In genomic region chr2:90904856-90905224, GRCm38 (mm10) we compare ENCODE assay signal across 8 mouse cellular contexts. TPM values are rescaled to one million over a fixed set of nuclear protein-coding genes. Genes with fewer than 3 reads are reported as not detected.
A peak's percentile ranks its signal among the peaks of the same experiment; 100 is the strongest.
DNase-seq lines count a peak whose midpoint lies in the region; ATAC-seq and TF ChIP-seq lines count a peak whose summit lies in the region.

No protein-coding gene starts in this region.

- peak overlapping the region; percentile 95 for H3K27ac ChIP-seq in lung, embryonic 14.5 days (ENCODE audit: low read depth)
- peak overlapping the region; percentile 91 for H3K27ac ChIP-seq in embryonic facial prominence, embryonic 14.5 days (replicated peaks; ENCODE audit: low read depth, low read length)
- H3K27ac ChIP-seq in intestine, embryonic 16.5 days (ENCODE audit: low read length) = peak overlapping the region; percentile 95
- H3K27ac ChIP-seq in midbrain, embryonic 14.5 days (replicated peaks; ENCODE audit: low read depth, low read length) = peak overlapping the region; percentile 94

- H3K36me3 ChIP-seq in lung, embryonic 14.5 days (ENCODE audit: insufficient read depth) = peaks cover 59% of the 10 kb centered on the region
- H3K36me3 ChIP-seq in embryonic facial prominence, embryonic 14.5 days (ENCODE audit: control insufficient read depth, insufficient read depth, low read length) = peaks cover 59% of the 10 kb centered on the region
- H3K36me3 ChIP-seq in intestine, embryonic 16.5 days (ENCODE audit: control insufficient read depth, insufficient read depth, low read length) = peaks cover 19% of the 10 kb centered on the region
- H3K36me3 ChIP-seq in midbrain, embryonic 14.5 days (ENCODE audit: control insufficient read depth, insufficient read depth, low read length) = peaks cover 48% of the 10 kb centered on the region

- no peaks in the 10 kb centered on the region for H3K27me3 ChIP-seq in lung, embryonic 14.5 days (ENCODE audit: insufficient read depth, low read length)
- H3K27me3 ChIP-seq in embryonic facial prominence, embryonic 14.5 days (replicated peaks; ENCODE audit: control insufficient read depth, insufficient read depth, low read length) = no peaks in the 10 kb centered on the region
- H3K27me3 ChIP-seq in intestine, embryonic 16.5 days (replicated peaks; ENCODE audit: control insufficient read depth, insufficient read depth, low read length) = no peaks in the 10 kb centered on the region
- no peaks in the 10 kb centered on the region for H3K27me3 ChIP-seq in midbrain, embryonic 14.5 days (ENCODE audit: control insufficient read depth, insufficient read depth, low read length)

- peak; percentile 71 for ATAC-seq in lung, embryonic 14.5 days (ENCODE audit: insufficient read depth)
- peak; percentile 63 for ATAC-seq in embryonic facial prominence, embryonic 14.5 days (ENCODE audit: low read depth)
- peak; percentile 66 for ATAC-seq in intestine, embryonic 16.5 days
- ATAC-seq in midbrain, embryonic 14.5 days (ENCODE audit: low FRiP score, low TSS enrichment) = peak; percentile 76

- H3K4me1 ChIP-seq in lung, embryonic 14.5 days (ENCODE audit: insufficient read depth) = peaks cover 5% of the 10 kb centered on the region; the same call in 1 of the 2 replicates
- H3K4me1 ChIP-seq in embryonic facial prominence, embryonic 14.5 days (ENCODE audit: control insufficient read depth, insufficient read depth, low read length) = peaks cover 11% of the 10 kb centered on the region
- peaks cover 9% of the 10 kb centered on the region for H3K4me1 ChIP-seq in intestine, embryonic 16.5 days (ENCODE audit: control insufficient read depth, insufficient read depth, low read length)
- H3K4me1 ChIP-seq in midbrain, embryonic 14.5 days (ENCODE audit: control insufficient read depth, insufficient read depth, low read length) = peaks cover 24% of the 10 kb centered on the region

- H3K9me3 ChIP-seq in lung, embryonic 14.5 days (ENCODE audit: low read depth, low read length) = no peaks in the 10 kb centered on the region
- H3K9me3 ChIP-seq in embryonic facial prominence, embryonic 14.5 days (ENCODE audit: control insufficient read depth, low read length) = no peaks in the 10 kb centered on the region
- H3K9me3 ChIP-seq in intestine, embryonic 16.5 days (ENCODE audit: control insufficient read depth, low read length) = no peaks in the 10 kb centered on the region
- H3K9me3 ChIP-seq in midbrain, embryonic 14.5 days (ENCODE audit: control insufficient read depth, low read length) = no peaks in the 10 kb centered on the region

- no peak for TF ChIP-seq CTCF in lung, embryonic 14.5 days (IDR thresholded peaks at IDR 0.05; ENCODE audit: low read depth)

- peak overlapping the region; percentile 74 for H3K4me2 ChIP-seq in lung, embryonic 14.5 days
- peak overlapping the region; percentile 79 for H3K4me2 ChIP-seq in embryonic facial prominence, embryonic 14.5 days (ENCODE audit: low read depth, low read length)
- peak overlapping the region; percentile 73 for H3K4me2 ChIP-seq in intestine, embryonic 16.5 days (ENCODE audit: low read depth, low read length)
- H3K4me2 ChIP-seq in midbrain, embryonic 14.5 days (ENCODE audit: low read length) = peak overlapping the region; percentile 60

- WGBS in lung, embryonic 14.5 days = 0% methylated on average over 21 of the region's 21 CpGs
- 0% methylated on average over 20 of the region's 21 CpGs for WGBS in embryonic facial prominence, embryonic 14.5 days
- under 1% methylated on average over 21 of the region's 21 CpGs for WGBS in intestine, embryonic 16.5 days
- WGBS in midbrain, embryonic 14.5 days = under 1% methylated on average over 21 of the region's 21 CpGs

- H3K4me3 ChIP-seq in lung, embryonic 14.5 days (ENCODE audit: low read depth, low read length) = peak overlapping the region; percentile 93
- peak overlapping the region; percentile 97 for H3K4me3 ChIP-seq in embryonic facial prominence, embryonic 14.5 days (ENCODE audit: low read depth, low read length)
- peak overlapping the region; percentile 97 for H3K4me3 ChIP-seq in intestine, embryonic 16.5 days (ENCODE audit: low read length)
- peak overlapping the region; percentile 91 for H3K4me3 ChIP-seq in midbrain, embryonic 14.5 days (replicated peaks; ENCODE audit: low read depth, low read length)

- no peak for DNase-seq in lung, embryonic 14.5 days
- DNase-seq in lung, postnatal 36 days = no peak
- DNase-seq in embryonic facial prominence, embryonic 14.5 days (ENCODE audit: low spot score) = peak; percentile 42
- no peak for DNase-seq in midbrain, embryonic 14.5 days
- no peak for DNase-seq in layer of hippocampus, postnatal 25 days (ENCODE audit: extremely low spot score in 1 of 2, low spot score in 1 of 2)
- DNase-seq in cerebellum, adult 11-12 months = no peak
- no peak for DNase-seq in left cerebral cortex, adult 8-10 months (ENCODE audit: low spot score in 2 of 2)

- H3K9ac ChIP-seq in lung, embryonic 14.5 days = peak overlapping the region; percentile 95
- H3K9ac ChIP-seq in embryonic facial prominence, embryonic 14.5 days (ENCODE audit: low read depth, low read length) = peak overlapping the region; percentile 95
- H3K9ac ChIP-seq in intestine, embryonic 16.5 days (ENCODE audit: low read depth, low read length) = peak overlapping the region; percentile 98
- H3K9ac ChIP-seq in midbrain, embryonic 14.5 days (replicated peaks; ENCODE audit: low read length) = peak overlapping the region; percentile 95

RNA-seq across cellular contexts. Expression of gene Ndufs3, which starts 0.2 kb away (rescaled TPM):
- 186 and 198 TPM in 2 replicates for polyA plus RNA-seq in lung, embryonic 14.5 days (2014; fragmentation: Nextera tagmentation; extraction: Ambion mirVana)
- 203 and 206 TPM in 2 replicates for polyA plus RNA-seq in embryonic facial prominence, embryonic 14.5 days (2014; fragmentation: Nextera tagmentation; extraction: Ambion mirVana)
- polyA plus RNA-seq in intestine, embryonic 16.5 days (2015; fragmentation: Nextera tagmentation; extraction: Ambion mirVana) = 301 and 316 TPM in 2 replicates
- polyA plus RNA-seq in midbrain, embryonic 14.5 days (2014; fragmentation: Nextera tagmentation; extraction: Ambion mirVana) = 212 and 214 TPM in 2 replicates
- 100 to 1,000 TPM; 219 to 254 TPM for total RNA-seq in layer of hippocampus, postnatal 25 days (2021)
- total RNA-seq in left cerebral cortex, adult 8-10 months (2022) = 100 to 1,000 TPM; 244 to 284 (median 255) TPM

RNA-seq across cellular contexts. Expression of gene Kbtbd4, which starts 0.3 kb away (rescaled TPM):
- 28.7 and 32.5 TPM in 2 replicates for polyA plus RNA-seq in lung, embryonic 14.5 days (2014; fragmentation: Nextera tagmentation; extraction: Ambion mirVana)
- 25.8 and 31.0 TPM in 2 replicates for polyA plus RNA-seq in embryonic facial prominence, embryonic 14.5 days (2014; fragmentation: Nextera tagmentation; extraction: Ambion mirVana)
- 24.8 and 27.1 TPM in 2 replicates for polyA plus RNA-seq in intestine, embryonic 16.5 days (2015; fragmentation: Nextera tagmentation; extraction: Ambion mirVana)
- 48.6 and 55.2 TPM in 2 replicates for polyA plus RNA-seq in midbrain, embryonic 14.5 days (2014; fragmentation: Nextera tagmentation; extraction: Ambion mirVana)
- total RNA-seq in layer of hippocampus, postnatal 25 days (2021) = 10 to 100 TPM; 32.5 to 43.0 TPM
- 10 to 100 TPM; 33.1 to 51.2 (median 40.3) TPM for total RNA-seq in left cerebral cortex, adult 8-10 months (2022)

RNA-seq across cellular contexts. Expression of gene C1qtnf4, which starts 19.2 kb away (rescaled TPM):
- polyA plus RNA-seq in lung, embryonic 14.5 days (2014; fragmentation: Nextera tagmentation; extraction: Ambion mirVana) = 3.1 and 3.6 TPM in 2 replicates
- polyA plus RNA-seq in embryonic facial prominence, embryonic 14.5 days (2014; fragmentation: Nextera tagmentation; extraction: Ambion mirVana) = 19.9 and 22.8 TPM in 2 replicates
- 3.3 and 4.8 TPM in 2 replicates for polyA plus RNA-seq in intestine, embryonic 16.5 days (2015; fragmentation: Nextera tagmentation; extraction: Ambion mirVana)
- 95.3 and 152 TPM in 2 replicates for polyA plus RNA-seq in midbrain, embryonic 14.5 days (2014; fragmentation: Nextera tagmentation; extraction: Ambion mirVana)
- total RNA-seq in layer of hippocampus, postnatal 25 days (2021) = 100 to 1,000 TPM; 209 to 222 TPM
- 100 to 1,000 TPM; 243 to 258 (median 253) TPM for total RNA-seq in left cerebral cortex, adult 8-10 months (2022)

RNA-seq across cellular contexts. Expression of gene Celf1, which starts 35.3 kb away (rescaled TPM):
- polyA plus RNA-seq in lung, embryonic 14.5 days (2014; fragmentation: Nextera tagmentation; extraction: Ambion mirVana) = 65.0 and 68.0 TPM in 2 replicates
- polyA plus RNA-seq in embryonic facial prominence, embryonic 14.5 days (2014; fragmentation: Nextera tagmentation; extraction: Ambion mirVana) = 48.5 and 53.8 TPM in 2 replicates
- polyA plus RNA-seq in intestine, embryonic 16.5 days (2015; fragmentation: Nextera tagmentation; extraction: Ambion mirVana) = 71.8 and 73.1 TPM in 2 replicates
- 83.9 and 95.3 TPM in 2 replicates for polyA plus RNA-seq in midbrain, embryonic 14.5 days (2014; fragmentation: Nextera tagmentation; extraction: Ambion mirVana)
- 100 to 1,000 TPM; 138 to 153 TPM for total RNA-seq in layer of hippocampus, postnatal 25 days (2021)
- total RNA-seq in left cerebral cortex, adult 8-10 months (2022) = 100 to 1,000 TPM; 129 to 151 (median 138) TPM

RNA-seq across cellular contexts. Expression of gene Mtch2, which starts 57.9 kb away (rescaled TPM):
- 228 and 241 TPM in 2 replicates for polyA plus RNA-seq in lung, embryonic 14.5 days (2014; fragmentation: Nextera tagmentation; extraction: Ambion mirVana)
- 207 and 210 TPM in 2 replicates for polyA plus RNA-seq in embryonic facial prominence, embryonic 14.5 days (2014; fragmentation: Nextera tagmentation; extraction: Ambion mirVana)
- 409 and 416 TPM in 2 replicates for polyA plus RNA-seq in intestine, embryonic 16.5 days (2015; fragmentation: Nextera tagmentation; extraction: Ambion mirVana)
- 280 and 285 TPM in 2 replicates for polyA plus RNA-seq in midbrain, embryonic 14.5 days (2014; fragmentation: Nextera tagmentation; extraction: Ambion mirVana)
- 100 to 1,000 TPM; 116 to 124 TPM for total RNA-seq in layer of hippocampus, postnatal 25 days (2021)
- 100 to 1,000 TPM in 3 of 4 experiments, 10 to 100 TPM in 1; 99.3 to 117 (median 109) TPM for total RNA-seq in left cerebral cortex, adult 8-10 months (2022)
